Mouse (Mus musculus): ENCODE results near the gene Ttll13. TPM values are rescaled to one million over a fixed set of nuclear protein-coding genes. Genes with fewer than 3 reads are reported as not detected.

Ttll13 gene
- polyA plus RNA-seq, 1 experiment, result not detected

GRCm38 (mm10) chr7:80285725-80286124 lies 39.5 kb downstream of the Ttll13 start:
- TF ChIP-seq CTCF (IDR thresholded peaks at IDR 0.05; ENCODE audit: insufficient read depth, low read depth, low read length), result no peak
- TF ChIP-seq POLR2A (IDR thresholded peaks at IDR 0.05; ENCODE audit: insufficient read depth, low read depth, low read length), result no peak
- Histone ChIP-seq H3K27ac (ENCODE audit: insufficient read depth, low read depth, low read length) (no peak overlapping the region), H3K4me3 (ENCODE audit: insufficient read depth, low read depth, low read length) (no peak overlapping the region), H3K4me1 (ENCODE audit: control insufficient read depth, insufficient read depth, low read length) (no peaks in the 10 kb centered on the region)
- WGBS, result 96% methylated on average over 6 of the region's 6 CpGs

GRCm38 (mm10) chr7:80287736-80288135 lies 41.6 kb downstream of the Ttll13 start:
- no peaks in the 10 kb centered on the region for H3K4me1 ChIP-seq (ENCODE audit: control insufficient read depth, insufficient read depth, low read length)
- WGBS, result 87% methylated on average over 10 of the region's 10 CpGs
- TF ChIP-seq POLR2A (IDR thresholded peaks at IDR 0.05; ENCODE audit: insufficient read depth, low read depth, low read length) (no peak), CTCF (IDR thresholded peaks at IDR 0.05; ENCODE audit: insufficient read depth, low read depth, low read length) (no peak)

GRCm38 (mm10) chr7:80294062-80294763 lies 48.0 kb downstream of the Ttll13 start, which contains the start of gene Prc1:
TSS of gene Prc1 (plus strand) at chr7:80294450.
- no peak for TF ChIP-seq POLR2A (IDR thresholded peaks at IDR 0.05; ENCODE audit: insufficient read depth, low read depth, low read length)
- TF ChIP-seq CTCF (IDR thresholded peaks at IDR 0.05; ENCODE audit: insufficient read depth, low read depth, low read length), result no peak
- Histone ChIP-seq H3K27ac (ENCODE audit: insufficient read depth, low read depth, low read length) (no peak within 1 kb of the TSS), H3K4me1 (ENCODE audit: control insufficient read depth, insufficient read depth, low read length) (0 out of 2 replicates have a peak, but pooled peaks cover 5% of the 10 kb centered on the region), H3K4me3 (ENCODE audit: insufficient read depth, low read depth, low read length) (peak within 1 kb of the TSS; percentile 65)
- under 1% methylated on average over 52 of the region's 52 CpGs for WGBS

More at GRCm38 (mm10) chr7:80287736-80288135, 41.6 kb downstream of the Ttll13 start:
- H3K4me3 ChIP-seq (ENCODE audit: insufficient read depth, low read depth, low read length), result no peak overlapping the region
- H3K27ac ChIP-seq (ENCODE audit: insufficient read depth, low read depth, low read length), result no peak overlapping the region

- no peak overlapping the region for H3K27ac ChIP-seq (ENCODE audit: insufficient read depth, low read depth, low read length)
- 0 out of 2 replicates have a peak, but pooled peaks cover 8% of the 10 kb centered on the region for H3K4me1 ChIP-seq (ENCODE audit: control insufficient read depth, insufficient read depth, low read length)
- WGBS, result 5% methylated on average over 37 of the region's 37 CpGs
- no peak for TF ChIP-seq CTCF (IDR thresholded peaks at IDR 0.05; ENCODE audit: insufficient read depth, low read depth, low read length)
- TF ChIP-seq POLR2A (IDR thresholded peaks at IDR 0.05; ENCODE audit: insufficient read depth, low read depth, low read length), result no peak
- peak overlapping the region; percentile 65 for H3K4me3 ChIP-seq (ENCODE audit: insufficient read depth, low read depth, low read length)
Measured at GRCm38 (mm10) chr7:80294764-80295648, 48.8 kb downstream of the Ttll13 start.

GRCm38 (mm10) chr7:80296462-80296861 lies 50.3 kb downstream of the Ttll13 start:
- H3K4me1 ChIP-seq (ENCODE audit: control insufficient read depth, insufficient read depth, low read length), result 0 out of 2 replicates have a peak, but pooled peaks cover 8% of the 10 kb centered on the region
- H3K27ac ChIP-seq (ENCODE audit: insufficient read depth, low read depth, low read length), result no peak overlapping the region
- no peak overlapping the region for H3K4me3 ChIP-seq (ENCODE audit: insufficient read depth, low read depth, low read length)
- TF ChIP-seq POLR2A (IDR thresholded peaks at IDR 0.05; ENCODE audit: insufficient read depth, low read depth, low read length) (no peak), CTCF (IDR thresholded peaks at IDR 0.05; ENCODE audit: insufficient read depth, low read depth, low read length) (no peak)
- WGBS, result 96% methylated on average over 6 of the region's 6 CpGs

- H3K4me3 ChIP-seq (ENCODE audit: insufficient read depth, low read depth, low read length), result no peak overlapping the region
- 69% methylated on average over 3 of the region's 3 CpGs for WGBS
- H3K27ac ChIP-seq (ENCODE audit: insufficient read depth, low read depth, low read length), result no peak overlapping the region
- TF ChIP-seq POLR2A (IDR thresholded peaks at IDR 0.05; ENCODE audit: insufficient read depth, low read depth, low read length) (no peak), CTCF (IDR thresholded peaks at IDR 0.05; ENCODE audit: insufficient read depth, low read depth, low read length) (no peak)
- H3K4me1 ChIP-seq (ENCODE audit: control insufficient read depth, insufficient read depth, low read length), result 0 out of 2 replicates have a peak, but pooled peaks cover 8% of the 10 kb centered on the region
Measured at GRCm38 (mm10) chr7:80297041-80297440, 50.9 kb downstream of the Ttll13 start.

GRCm38 (mm10) chr7:80298754-80299153 lies 52.6 kb downstream of the Ttll13 start:
- H3K4me1 ChIP-seq (ENCODE audit: control insufficient read depth, insufficient read depth, low read length), result 0 out of 2 replicates have a peak, but pooled peaks cover 8% of the 10 kb centered on the region
- TF ChIP-seq CTCF (IDR thresholded peaks at IDR 0.05; ENCODE audit: insufficient read depth, low read depth, low read length) (no peak), POLR2A (IDR thresholded peaks at IDR 0.05; ENCODE audit: insufficient read depth, low read depth, low read length) (no peak)
- no peak overlapping the region for H3K4me3 ChIP-seq (ENCODE audit: insufficient read depth, low read depth, low read length)
- no peak overlapping the region for H3K27ac ChIP-seq (ENCODE audit: insufficient read depth, low read depth, low read length)
- 65% methylated on average over 4 of the region's 4 CpGs for WGBS

GRCm38 (mm10) chr7:80299568-80299967 lies 53.4 kb downstream of the Ttll13 start:
- WGBS, result 70% methylated on average over 3 of the region's 3 CpGs
- Histone ChIP-seq H3K27ac (ENCODE audit: insufficient read depth, low read depth, low read length) (no peak overlapping the region), H3K4me3 (ENCODE audit: insufficient read depth, low read depth, low read length) (no peak overlapping the region), H3K4me1 (ENCODE audit: control insufficient read depth, insufficient read depth, low read length) (0 out of 2 replicates have a peak, but pooled peaks cover 5% of the 10 kb centered on the region)
- no peak for TF ChIP-seq CTCF (IDR thresholded peaks at IDR 0.05; ENCODE audit: insufficient read depth, low read depth, low read length)
- no peak for TF ChIP-seq POLR2A (IDR thresholded peaks at IDR 0.05; ENCODE audit: insufficient read depth, low read depth, low read length)

Data from olfactory bulb, adult 2 months (tissue).